Mouse (Mus musculus): ENCODE results near the gene Lonrf2.

GRCm38 (mm10) chr1:38817268-38817667 is 19.2 kb downstream of the Lonrf2 start:
- TF ChIP-seq CTCF (IDR thresholded peaks at IDR 0.05) = no peak
- no peak for TF ChIP-seq EP300 (IDR thresholded peaks at IDR 0.05)

All from lung, postnatal 0 days (tissue).